Mouse (Mus musculus) heart, embryonic 12.5 days (tissue): ENCODE data around the gene Mlh3. TPM values are rescaled to one million over a fixed set of nuclear protein-coding genes. Genes with fewer than 3 reads are reported as not detected.
A peak's percentile ranks its signal among the peaks of the same experiment; 100 is the strongest.

Experiments used
- ATAC-seq: fragments of 200-750 bp; cut with Nextera tagmentation; 2 replicates; pipeline ENCODE4 v1.8.0; 2017; ENCODE audit warnings: moderate TSS enrichment, moderate library complexity; ENCODE audit not compliant: insufficient number of reproducible peaks, low FRiP score
- H3K27ac ChIP-seq: fragments of 300-500 bp; sonication (generic); 2 replicates; pipeline ENCODE4 v1.5.1; 2016; ENCODE audit warnings: mild to moderate bottlenecking, moderate library complexity; ENCODE audit not compliant: poor library complexity, severe bottlenecking
- H3K27me3 ChIP-seq: fragments of 300-500 bp; sonication (generic); replicated peaks from 2 replicates; pipeline ENCODE4 v1.6.1; 2016; ENCODE audit warnings: mild to moderate bottlenecking, moderate library complexity
- H3K36me3 ChIP-seq: fragments of 300-500 bp; sonication (generic); 2 replicates; pipeline ENCODE4 v1.6.1; 2016; ENCODE audit warnings: mild to moderate bottlenecking, moderate library complexity
- H3K4me1 ChIP-seq: fragments of 300-500 bp; sonication (generic); replicated peaks from 2 replicates; pipeline ENCODE4 v1.6.1; 2016; ENCODE audit warnings: mild to moderate bottlenecking
- H3K4me2 ChIP-seq: fragments of 300-500 bp; sonication (generic); 2 replicates; pipeline ENCODE4 v1.6.1; 2016; ENCODE audit warnings: mild to moderate bottlenecking, moderate library complexity
- H3K4me3 ChIP-seq: fragments of 300-500 bp; sonication (generic); 2 replicates; pipeline ENCODE4 v1.5.1; 2016; ENCODE audit warnings: mild to moderate bottlenecking
- H3K9ac ChIP-seq: fragments of 300-500 bp; sonication (generic); 2 replicates; pipeline ENCODE4 v1.6.1; 2016; ENCODE audit warnings: mild to moderate bottlenecking, moderate library complexity
- H3K9me3 ChIP-seq: fragments of 300-500 bp; sonication (generic); replicated peaks from 2 replicates; pipeline ENCODE4 v1.6.1; 2016; ENCODE audit warnings: mild to moderate bottlenecking, moderate library complexity
- WGBS: fragments of 180-500 bp; shearing (Covaris S2); methylation state at CpG from one replicate; pipeline ENCODE4 v1.1.7; 2016; 5-methylcytosine and 5-hydroxymethylcytosine counted together
- polyA plus RNA-seq: library from polyadenylated mRNA; unstranded; fragments of >200 nt; fragmentation: Nextera tagmentation; extraction: Ambion mirVana; gene quantifications from 2 replicates; pipeline ENCODE4 v1.2.1, GENCODE M21; 2016

The Mlh3 gene
- polyA plus RNA-seq, 1 experiment from 2014 or later: 7.9 TPM

DNA sequence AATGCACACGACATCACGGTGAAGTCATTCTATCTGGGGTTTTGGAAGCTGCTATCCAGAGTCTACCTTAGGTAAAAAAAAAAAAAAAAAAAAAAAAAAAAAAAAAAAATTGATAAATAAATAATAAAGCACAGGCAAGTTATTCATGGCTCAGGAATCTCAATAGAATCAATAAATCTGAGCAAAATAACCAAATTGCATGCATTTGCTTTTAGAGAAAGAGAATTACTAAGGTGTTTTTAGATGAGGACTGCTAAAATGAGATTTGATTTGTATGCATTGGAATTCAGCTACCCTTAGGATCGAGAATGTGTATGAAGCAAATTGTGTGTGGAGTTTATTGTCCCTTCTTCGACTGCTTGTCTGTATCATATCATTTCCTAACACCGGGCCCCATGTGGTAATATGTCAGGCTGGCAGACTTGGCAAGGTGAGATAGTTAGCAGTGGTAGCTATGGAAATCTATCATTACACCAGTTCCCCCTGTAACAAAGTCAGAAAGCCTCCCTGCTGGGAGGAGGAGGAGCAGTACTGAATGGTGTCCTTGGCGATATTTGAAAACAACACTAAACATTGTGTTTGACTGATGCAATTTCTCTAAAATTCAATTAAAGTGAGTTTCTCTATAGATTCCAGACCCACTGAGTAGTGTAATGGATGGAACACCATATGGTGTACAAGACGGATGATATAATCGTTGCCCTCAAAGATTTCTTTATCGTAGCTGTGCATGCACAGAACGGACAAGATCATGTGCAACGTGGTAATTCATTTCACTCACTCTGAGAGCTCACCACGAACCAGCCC is 10.6 kb upstream of the Mlh3 start:
- peak overlapping the region; percentile 92 for H3K4me2 ChIP-seq
- no peaks in the 10 kb centered on the region for H3K9me3 ChIP-seq
- peaks cover 7% of the 10 kb centered on the region; the same call in 1 of the 2 replicates for H3K36me3 ChIP-seq
- H3K4me3 ChIP-seq: peak overlapping the region; percentile 92; the same call in 1 of the 2 replicates
- H3K4me1 ChIP-seq: peaks cover 6% of the 10 kb centered on the region; the same call in 1 of the 2 replicates
- H3K27ac ChIP-seq: no peak overlapping the region
- WGBS: 65% methylated on average over 12 of the region's 12 CpGs
- H3K9ac ChIP-seq: no peak overlapping the region
- ATAC-seq: no peak
- no peaks in the 10 kb centered on the region for H3K27me3 ChIP-seq

DNA sequence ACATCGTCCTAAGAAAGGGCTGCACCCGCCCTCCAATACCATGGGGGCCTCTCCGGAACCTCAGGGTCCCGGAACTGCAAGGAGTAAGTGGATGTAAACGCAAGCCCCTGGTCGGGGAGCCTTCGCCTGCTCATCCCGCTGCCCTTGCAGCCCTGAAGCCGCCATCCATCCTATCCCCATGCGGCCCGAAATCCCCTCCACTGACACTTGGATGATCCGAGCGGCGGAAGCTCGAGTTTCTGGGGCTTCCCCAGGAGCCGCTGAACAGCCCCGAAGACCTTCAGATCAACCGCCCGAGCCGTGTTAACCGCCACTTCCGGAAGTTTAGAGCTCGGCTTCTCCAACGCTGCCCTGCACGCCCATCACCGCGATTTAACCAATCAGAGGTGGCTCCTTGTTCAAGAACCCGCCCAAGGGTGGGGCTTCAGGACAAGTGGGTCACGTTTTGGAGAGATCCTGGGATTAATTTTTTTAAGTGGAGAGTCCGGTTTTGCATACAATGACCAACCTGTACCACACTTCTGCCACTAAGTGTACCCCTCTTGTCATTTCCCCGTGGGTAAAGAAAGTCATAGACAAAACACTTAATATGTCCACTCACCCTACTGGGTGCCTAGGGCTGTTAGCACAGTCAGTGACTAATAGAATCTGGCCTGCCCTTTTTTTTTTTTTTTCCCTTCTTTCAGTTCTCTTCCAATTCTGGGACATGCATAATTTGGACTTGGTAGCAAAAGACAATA is 9.9 kb upstream of the Mlh3 start:
- Histone ChIP-seq H3K27me3 (no peaks in the 10 kb centered on the region), H3K9me3 (no peaks in the 10 kb centered on the region), H3K4me2 (peak overlapping the region; percentile 92), H3K9ac (peak overlapping the region; percentile 94), H3K27ac (peak overlapping the region; percentile 66), H3K4me1 (peaks cover 6% of the 10 kb centered on the region; the same call in 1 of the 2 replicates), H3K4me3 (peak overlapping the region; percentile 92), H3K36me3 (peaks cover 12% of the 10 kb centered on the region; the same call in 1 of the 2 replicates)
- WGBS: under 1% methylated on average over 31 of the region's 31 CpGs
- ATAC-seq: peak; percentile 97

DNA sequence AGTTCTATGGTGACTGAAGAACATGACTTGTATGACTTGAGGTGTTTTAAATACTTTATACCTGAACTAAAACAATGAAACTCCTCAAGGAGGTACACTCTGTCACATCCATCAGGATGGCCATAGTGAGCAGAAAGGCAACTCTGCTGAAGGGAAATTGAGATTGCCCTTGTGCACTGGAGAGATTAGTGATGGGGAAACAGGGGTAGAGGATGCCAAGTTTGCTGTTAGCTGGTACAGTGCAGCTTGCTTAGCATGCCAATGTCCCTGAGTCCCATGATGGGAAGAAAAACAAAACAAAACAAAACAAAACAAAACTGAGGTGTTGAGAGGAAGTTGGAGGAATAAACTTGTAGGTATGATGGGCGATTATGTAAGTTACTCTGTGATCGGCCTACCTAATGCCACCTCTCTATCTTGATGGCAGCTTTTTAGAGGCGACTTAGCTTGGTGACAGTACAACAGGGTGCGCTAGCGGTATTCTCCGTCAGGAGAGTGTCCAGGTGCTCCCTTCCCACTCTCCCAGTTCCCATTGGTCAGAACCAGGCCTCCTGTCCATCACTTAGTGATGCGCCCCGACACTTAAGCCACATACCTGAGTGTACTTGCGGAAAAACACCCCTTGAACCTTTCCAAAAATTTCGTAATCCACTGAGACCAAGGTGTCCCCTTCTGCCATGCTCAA is 9.1 kb upstream of the Mlh3 start:
- Histone ChIP-seq H3K36me3 (peaks cover 18% of the 10 kb centered on the region; the same call in 1 of the 2 replicates), H3K27ac (peak overlapping the region; percentile 66; the same call in 1 of the 2 replicates), H3K9me3 (no peaks in the 10 kb centered on the region), H3K4me1 (peaks cover 6% of the 10 kb centered on the region; the same call in 1 of the 2 replicates), H3K4me3 (peak overlapping the region; percentile 92), H3K27me3 (no peaks in the 10 kb centered on the region), H3K9ac (peak overlapping the region; percentile 94), H3K4me2 (peak overlapping the region; percentile 92)
- peak; percentile 53; the same call in 1 of the 2 replicates for ATAC-seq
- 8% methylated on average over 10 of the region's 10 CpGs for WGBS

DNA sequence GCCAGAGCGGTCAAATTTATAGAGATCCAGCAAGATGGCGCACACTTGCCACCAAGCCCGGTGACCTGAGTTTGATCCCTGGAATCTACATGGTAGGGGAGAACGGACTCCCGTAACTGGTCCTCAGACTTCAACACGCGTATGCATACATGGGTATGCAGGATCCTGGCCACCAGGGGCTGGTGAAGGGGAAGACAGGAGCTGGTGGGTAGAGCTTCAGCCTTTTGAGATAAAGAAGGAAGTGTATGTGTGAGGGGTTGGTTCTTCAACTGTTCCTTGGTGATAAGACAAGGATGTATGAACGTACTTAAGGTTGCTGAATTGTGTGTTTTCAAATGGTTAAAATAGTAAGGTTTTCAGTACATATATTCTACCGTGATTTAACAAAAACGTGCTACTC is 8.5 kb upstream of the Mlh3 start:
- Histone ChIP-seq H3K9me3 (no peaks in the 10 kb centered on the region), H3K27me3 (no peaks in the 10 kb centered on the region), H3K36me3 (peaks cover 19% of the 10 kb centered on the region; the same call in 1 of the 2 replicates), H3K9ac (no peak overlapping the region), H3K4me2 (no peak overlapping the region), H3K4me3 (no peak overlapping the region), H3K4me1 (peaks cover 6% of the 10 kb centered on the region; the same call in 1 of the 2 replicates), H3K27ac (no peak overlapping the region)
- no peak for ATAC-seq
- WGBS: 88% methylated on average over 10 of the region's 10 CpGs

DNA sequence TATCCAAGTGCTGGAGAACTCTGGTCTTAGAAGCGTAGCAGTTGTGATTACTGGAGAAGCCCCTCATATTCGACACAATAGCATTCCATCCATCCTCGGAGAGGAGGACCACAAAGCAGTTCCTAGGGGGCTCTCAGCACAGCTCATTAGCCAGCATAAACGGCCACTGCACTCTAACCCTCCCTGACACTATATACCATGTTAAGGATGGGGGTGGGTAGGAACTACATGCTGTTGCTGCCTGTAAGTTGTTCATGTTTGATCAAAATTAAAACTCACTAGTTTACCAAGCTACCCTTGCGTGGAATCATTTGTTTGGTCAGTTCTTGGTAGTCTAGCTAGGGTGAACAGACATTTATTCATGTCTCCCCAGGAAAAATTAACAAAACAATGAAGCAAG is 5.9 kb upstream of the Mlh3 start:
- H3K4me3 ChIP-seq: no peak overlapping the region
- 82% methylated on average over 5 of the region's 5 CpGs for WGBS
- no peak overlapping the region for H3K9ac ChIP-seq
- H3K4me2 ChIP-seq: no peak overlapping the region
- peaks cover 6% of the 10 kb centered on the region; the same call in 1 of the 2 replicates for H3K4me1 ChIP-seq
- H3K36me3 ChIP-seq: peaks cover 19% of the 10 kb centered on the region; the same call in 1 of the 2 replicates
- no peak for ATAC-seq
- H3K27ac ChIP-seq: no peak overlapping the region
- no peaks in the 10 kb centered on the region for H3K9me3 ChIP-seq
- H3K27me3 ChIP-seq: no peaks in the 10 kb centered on the region

DNA sequence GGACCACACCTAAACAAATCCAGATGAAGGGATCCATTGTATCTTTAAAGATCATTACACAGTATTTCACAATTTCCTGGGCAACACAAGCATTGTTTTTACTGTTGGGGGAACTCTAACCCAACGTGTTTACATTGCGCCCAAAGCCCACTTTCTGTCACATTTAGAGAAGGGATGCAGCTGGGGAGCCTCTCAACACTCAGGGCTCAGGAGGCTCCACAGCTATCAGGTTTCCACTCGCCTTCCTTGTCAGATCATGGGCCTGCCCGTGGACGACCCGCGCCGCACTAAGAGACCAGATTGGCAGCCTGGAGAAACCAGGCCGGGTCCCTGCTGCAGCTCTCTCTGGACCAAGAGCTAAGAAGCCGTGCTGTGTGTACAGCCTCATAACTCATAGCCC is 3.1 kb upstream of the Mlh3 start:
- Histone ChIP-seq H3K4me1 (no peaks in the 10 kb centered on the region), H3K36me3 (peaks cover 16% of the 10 kb centered on the region; the same call in 1 of the 2 replicates), H3K27ac (no peak overlapping the region), H3K9ac (no peak overlapping the region), H3K4me2 (no peak overlapping the region), H3K27me3 (no peaks in the 10 kb centered on the region), H3K4me3 (no peak overlapping the region), H3K9me3 (no peaks in the 10 kb centered on the region)
- WGBS: 53% methylated on average over 10 of the region's 10 CpGs
- no peak for ATAC-seq

DNA sequence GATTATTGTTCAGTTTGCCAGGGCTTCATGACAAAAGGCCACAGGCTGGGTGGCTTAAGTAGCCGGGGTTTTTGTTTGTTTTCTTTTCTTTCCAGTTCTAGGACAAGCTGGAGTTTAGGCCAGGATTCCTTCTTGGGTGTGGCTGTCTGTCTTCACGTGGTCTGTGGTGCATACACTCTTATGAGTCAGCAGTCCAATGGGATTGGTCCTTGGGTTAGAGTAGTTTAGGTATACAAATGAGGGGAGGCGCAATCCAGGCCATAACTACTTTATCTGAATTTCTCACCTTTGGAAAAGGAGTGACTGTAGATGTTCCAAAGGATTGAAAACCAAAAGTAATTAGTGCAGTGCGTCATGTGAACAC is 1.4 kb upstream of the Mlh3 start:
- Histone ChIP-seq H3K36me3 (peaks cover 12% of the 10 kb centered on the region; the same call in 1 of the 2 replicates), H3K27ac (no peak overlapping the region), H3K27me3 (no peaks in the 10 kb centered on the region), H3K4me1 (no peaks in the 10 kb centered on the region), H3K4me3 (no peak overlapping the region), H3K4me2 (no peak overlapping the region), H3K9me3 (no peaks in the 10 kb centered on the region), H3K9ac (no peak overlapping the region)
- WGBS: 66% methylated on average over 4 of the region's 4 CpGs
- ATAC-seq: peak; percentile 67; the same call in 1 of the 2 replicates

DNA sequence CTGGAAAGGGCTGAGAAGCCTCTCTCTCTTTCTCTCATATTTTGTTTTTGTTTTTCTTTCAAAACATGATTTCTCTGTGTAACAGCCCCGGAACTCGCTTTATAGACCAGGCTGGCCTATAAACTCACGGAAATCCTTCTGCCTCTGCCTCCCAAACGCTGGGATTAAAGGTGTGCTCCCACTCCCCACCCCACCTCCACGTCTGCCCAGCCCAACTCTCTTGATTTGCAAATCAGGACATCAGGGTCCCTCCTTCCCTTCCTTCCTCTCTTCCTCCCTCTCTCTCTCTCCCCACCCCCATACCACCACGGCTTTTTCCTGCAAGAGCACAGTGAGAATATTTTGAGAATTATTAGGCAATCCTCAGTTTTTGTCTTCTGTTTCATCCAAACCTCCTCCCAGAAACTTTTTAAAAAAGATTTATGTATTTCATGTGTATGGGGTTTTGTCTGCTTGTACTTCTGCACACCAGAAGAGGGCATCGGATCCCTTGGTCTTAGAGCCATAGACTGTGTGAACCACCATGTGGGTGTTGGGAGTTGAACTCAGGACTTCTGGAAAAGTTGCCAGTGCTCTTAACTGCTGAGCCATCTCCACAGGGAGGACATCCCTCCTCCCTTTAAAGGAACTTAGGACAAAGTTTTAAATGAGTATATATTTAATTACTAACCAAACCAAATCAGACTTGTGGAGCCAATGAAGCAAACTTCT is 888 bp upstream of the Mlh3 start:
- peaks cover 12% of the 10 kb centered on the region; the same call in 1 of the 2 replicates for H3K36me3 ChIP-seq
- no peak overlapping the region for H3K27ac ChIP-seq
- WGBS: 77% methylated on average over 7 of the region's 7 CpGs
- no peaks in the 10 kb centered on the region for H3K9me3 ChIP-seq
- no peaks in the 10 kb centered on the region for H3K4me1 ChIP-seq
- no peaks in the 10 kb centered on the region for H3K27me3 ChIP-seq
- no peak overlapping the region for H3K4me3 ChIP-seq
- no peak overlapping the region for H3K9ac ChIP-seq
- H3K4me2 ChIP-seq: no peak overlapping the region
- ATAC-seq: no peak

DNA sequence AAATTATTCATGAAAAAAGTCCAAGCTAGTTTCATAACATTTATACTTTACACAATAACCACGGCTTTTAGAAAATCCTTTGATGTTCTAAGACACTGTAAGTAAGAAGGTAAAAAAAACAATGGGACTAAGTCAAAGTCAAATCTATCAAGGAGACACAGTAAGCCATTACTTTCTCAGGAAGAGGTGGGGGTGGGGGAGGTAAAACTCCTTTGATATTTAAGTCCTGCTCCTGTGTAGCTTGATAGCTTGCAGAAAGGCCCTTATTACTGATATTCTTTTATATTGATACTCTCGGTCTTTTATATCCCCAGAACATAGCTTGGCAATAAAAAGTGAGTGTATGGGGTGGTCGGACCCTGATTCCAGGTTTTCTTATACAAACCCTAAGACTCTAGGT is 578 bp downstream of the Mlh3 start:
- peak overlapping the region; percentile 58 for H3K4me3 ChIP-seq

DNA sequence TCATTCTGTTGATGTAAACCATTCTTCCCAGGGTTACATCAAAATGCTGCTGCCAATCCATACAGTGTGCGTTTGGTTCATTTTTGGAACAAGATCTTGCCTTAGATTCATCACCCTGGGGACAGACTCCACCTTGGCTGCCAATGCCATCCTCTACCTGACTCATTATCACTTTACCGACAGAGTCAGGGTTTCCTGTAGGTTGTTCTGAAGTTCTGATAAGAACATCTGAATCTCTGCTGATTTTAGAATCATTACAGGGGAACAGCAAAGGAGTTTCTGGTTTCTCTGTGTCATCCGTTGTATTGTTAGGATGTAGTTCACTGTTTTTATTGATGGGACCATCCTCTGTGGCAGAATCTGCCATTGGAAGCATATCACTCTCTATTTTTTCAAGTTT is 4.2 kb downstream of the Mlh3 start:
- no peak overlapping the region for H3K4me3 ChIP-seq
- H3K9me3 ChIP-seq: no peaks in the 10 kb centered on the region
- 82% methylated on average over 3 of the region's 3 CpGs for WGBS
- no peaks in the 10 kb centered on the region for H3K27me3 ChIP-seq
- peaks cover 9% of the 10 kb centered on the region; the same call in 1 of the 2 replicates for H3K4me1 ChIP-seq
- H3K9ac ChIP-seq: no peak overlapping the region
- no peak overlapping the region for H3K4me2 ChIP-seq
- H3K27ac ChIP-seq: no peak overlapping the region
- ATAC-seq: no peak
- H3K36me3 ChIP-seq: peaks cover 5% of the 10 kb centered on the region; the same call in 1 of the 2 replicates

More for the DNA sequence above, 578 bp downstream of the Mlh3 start:
- H3K9me3 ChIP-seq: no peaks in the 10 kb centered on the region
- H3K36me3 ChIP-seq: peaks cover 4% of the 10 kb centered on the region; the same call in 1 of the 2 replicates
- H3K27me3 ChIP-seq: no peaks in the 10 kb centered on the region
- H3K4me2 ChIP-seq: peak overlapping the region; percentile 69
- H3K9ac ChIP-seq: peak overlapping the region; percentile 54
- no peak; the same call in 1 of the 2 replicates for ATAC-seq
- peak overlapping the region; percentile 19; the same call in 1 of the 2 replicates for H3K27ac ChIP-seq
- 50% methylated on average over 3 of the region's 3 CpGs for WGBS
- 0 out of 2 replicates have a peak, but pooled peaks cover 5% of the 10 kb centered on the region for H3K4me1 ChIP-seq
